Mouse (Mus musculus): ENCODE measurements around the gene Vrk3.
"Not testable (repeated sequence)": the region's sequence is repeated elsewhere in the genome, so short reads cannot be mapped to it uniquely, and the experiment has no call there.

Gene Vrk3

DNA sequence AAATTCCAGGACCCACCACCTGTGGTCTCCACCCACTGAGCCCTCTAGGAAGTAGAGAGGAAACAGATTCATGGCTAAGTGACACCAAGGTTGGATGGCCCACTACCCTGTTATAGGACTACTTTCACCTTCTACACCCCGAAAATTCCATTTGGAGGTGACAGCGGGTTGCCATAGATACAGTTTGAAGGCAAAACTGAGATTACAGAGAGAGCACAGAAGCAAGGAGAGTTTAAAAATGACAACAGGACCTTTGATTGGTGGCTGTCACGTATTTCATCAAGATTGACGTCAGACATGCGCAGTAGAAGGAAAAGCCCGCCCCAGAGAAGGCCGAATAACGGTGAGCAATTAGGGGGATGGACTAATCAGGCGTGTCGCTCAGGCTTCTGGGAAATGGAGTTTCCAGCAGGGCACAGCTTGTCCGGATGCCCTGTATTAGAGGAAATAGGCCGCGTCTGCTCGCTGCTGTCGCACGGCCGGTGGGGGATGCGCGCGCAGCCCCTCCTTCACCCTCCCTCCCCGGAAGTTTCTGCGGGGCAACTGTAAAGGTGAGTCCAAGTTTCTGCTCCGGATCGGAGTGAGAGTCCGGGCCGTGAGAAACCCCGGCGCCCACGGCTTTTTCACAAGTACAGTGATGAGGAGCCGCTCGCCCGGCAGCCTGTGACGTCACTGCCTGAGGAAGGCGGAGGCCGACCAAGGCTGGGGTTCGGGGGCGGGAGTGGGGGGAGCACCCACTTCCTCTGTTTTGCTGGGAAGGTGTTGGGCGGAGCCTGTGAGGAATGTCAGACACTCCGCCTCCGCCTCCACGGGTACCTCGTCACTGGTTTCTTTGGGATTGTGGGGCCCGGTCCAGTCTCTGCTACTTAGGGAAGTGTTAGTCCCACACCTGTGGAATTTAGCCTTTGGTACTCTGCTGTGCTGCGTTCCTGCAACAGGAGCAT, at the start of gene Vrk3:
Gene Vrk3, plus strand, starts transcription at position 313 of the 944 bp plus-strand sequence.
- DNase-seq (ENCODE audit: low spot score in 2 of 2): peak; percentile 75 to 78

DNA sequence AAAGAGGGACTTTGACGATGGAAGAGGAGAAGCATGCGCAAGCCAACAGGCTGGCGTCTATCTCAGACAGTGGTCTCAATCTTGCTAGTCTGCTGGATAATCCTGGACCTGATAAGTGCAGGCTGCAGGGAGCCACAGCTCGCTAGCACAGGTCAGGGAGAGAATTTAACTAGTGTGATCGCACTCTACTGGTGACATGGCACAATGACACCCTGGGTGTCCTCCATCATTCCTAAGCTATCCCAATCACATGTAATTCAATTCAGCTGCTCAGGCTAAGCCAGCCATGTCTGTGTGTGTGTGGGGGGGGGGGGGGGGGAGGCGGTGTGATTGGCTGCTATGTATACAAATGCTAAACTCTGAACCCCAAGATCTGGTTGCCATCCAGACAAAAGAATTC, 46.3 kb upstream of the Vrk3 start:
- DNase-seq (ENCODE audit: low spot score in 2 of 2): no peak

DNA sequence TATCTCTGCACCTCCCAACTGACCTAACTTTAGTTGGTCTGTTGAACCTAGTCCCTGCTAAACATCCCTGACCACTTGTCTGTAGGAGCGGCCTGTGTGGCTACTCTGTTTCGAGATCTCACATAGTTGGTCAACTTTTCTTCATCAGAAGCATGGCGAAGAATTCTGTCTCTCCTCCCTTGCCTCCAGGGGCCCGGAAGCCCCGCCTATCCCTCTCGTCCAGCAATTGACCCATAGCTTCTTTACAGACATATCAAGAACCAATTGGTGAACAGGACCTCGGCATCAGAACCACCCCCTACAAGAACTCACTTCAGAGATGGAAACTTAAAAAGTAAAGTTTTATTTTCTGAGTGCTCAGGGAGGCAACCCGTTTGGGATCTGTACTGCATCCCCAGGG, 45.2 kb upstream of the Vrk3 start:
- no peak for DNase-seq (ENCODE audit: low spot score in 2 of 2)

DNA sequence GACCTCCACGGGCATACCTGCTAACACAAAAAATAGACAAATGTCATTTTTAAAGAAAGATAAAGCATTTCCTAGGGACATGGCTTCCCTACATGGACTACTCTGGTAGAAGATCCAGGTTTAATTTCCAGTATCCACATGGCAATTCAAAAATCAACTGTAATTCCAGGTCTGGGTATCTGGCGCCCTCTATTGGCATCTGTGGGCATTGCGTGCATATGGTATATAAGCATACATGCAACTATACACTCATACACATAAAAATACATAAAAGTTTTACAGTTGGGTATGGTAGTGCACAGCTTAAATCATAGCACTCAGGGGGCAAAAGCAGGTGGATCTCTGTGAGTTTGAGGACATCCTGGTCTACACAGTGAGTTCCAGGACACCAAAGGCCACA, 43.9 kb upstream of the Vrk3 start:
- DNase-seq (ENCODE audit: low spot score in 2 of 2): peak in 1 of 2 experiments; percentile 29

DNA sequence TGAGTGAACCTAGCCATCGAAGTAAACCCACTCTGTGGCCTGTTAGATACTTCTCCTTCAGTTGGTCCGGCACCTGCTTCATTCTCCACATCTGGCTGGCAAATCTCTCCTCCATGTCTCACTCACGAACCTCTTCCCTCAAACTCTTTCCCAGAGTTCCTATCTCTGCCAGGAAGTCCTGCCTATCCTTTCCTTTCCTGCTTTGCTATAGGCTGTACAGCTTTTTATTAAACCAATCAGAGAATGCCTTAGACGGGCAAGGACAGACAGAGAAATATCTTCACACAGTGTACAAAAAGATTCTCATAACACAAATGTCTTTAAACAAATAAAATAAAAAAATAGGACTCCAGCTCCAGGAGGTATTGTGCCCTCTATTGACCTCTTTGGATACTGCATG, 43.1 kb upstream of the Vrk3 start:
- no peak for DNase-seq (ENCODE audit: low spot score in 2 of 2)

DNA sequence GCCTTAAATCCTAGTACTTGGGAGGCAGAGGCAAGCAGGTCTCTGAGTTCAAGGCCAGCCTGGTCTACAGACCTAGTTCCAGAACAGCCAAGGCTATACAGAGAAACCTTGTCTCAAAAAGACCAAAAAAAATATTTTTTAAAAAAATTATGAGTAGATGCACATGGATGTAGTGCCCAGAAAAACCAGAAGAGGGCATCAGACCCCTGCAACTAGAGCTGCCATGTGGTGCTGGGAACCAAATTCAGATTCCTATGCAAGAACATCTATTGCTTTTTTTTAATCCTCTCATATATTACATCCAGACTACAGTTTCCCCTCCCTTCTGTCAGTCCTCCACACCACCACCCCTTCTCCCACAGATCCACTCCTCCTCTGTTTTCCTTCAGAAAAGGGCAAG, 41.9 kb upstream of the Vrk3 start:
- DNase-seq (ENCODE audit: low spot score in 2 of 2): no peak

DNA sequence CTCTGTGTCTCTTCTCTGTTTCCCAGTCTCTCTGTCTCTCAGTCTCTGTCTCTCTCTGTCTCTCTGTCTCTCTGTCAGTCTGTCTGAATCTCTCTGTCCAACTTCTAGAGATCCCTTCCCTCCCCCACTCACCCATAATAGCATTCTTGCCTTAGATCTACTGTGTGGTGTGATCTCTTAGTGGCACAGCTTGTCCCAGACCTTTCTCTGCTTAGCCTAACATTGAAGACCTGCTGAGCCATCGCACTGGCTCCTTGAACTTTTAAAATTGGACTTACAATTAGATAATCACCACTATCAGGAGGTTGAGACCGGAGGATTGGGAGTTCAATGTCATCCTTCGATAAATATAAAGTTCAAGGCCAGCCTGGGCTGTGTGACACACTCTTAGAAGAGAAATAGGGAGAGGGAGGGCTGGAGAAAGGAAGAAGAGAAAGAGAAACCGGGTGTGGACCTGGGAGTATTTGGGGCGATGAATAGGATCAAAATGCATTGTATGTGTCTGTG, 41.0 kb upstream of the Vrk3 start:
- no peak for DNase-seq (ENCODE audit: low spot score in 2 of 2)

DNA sequence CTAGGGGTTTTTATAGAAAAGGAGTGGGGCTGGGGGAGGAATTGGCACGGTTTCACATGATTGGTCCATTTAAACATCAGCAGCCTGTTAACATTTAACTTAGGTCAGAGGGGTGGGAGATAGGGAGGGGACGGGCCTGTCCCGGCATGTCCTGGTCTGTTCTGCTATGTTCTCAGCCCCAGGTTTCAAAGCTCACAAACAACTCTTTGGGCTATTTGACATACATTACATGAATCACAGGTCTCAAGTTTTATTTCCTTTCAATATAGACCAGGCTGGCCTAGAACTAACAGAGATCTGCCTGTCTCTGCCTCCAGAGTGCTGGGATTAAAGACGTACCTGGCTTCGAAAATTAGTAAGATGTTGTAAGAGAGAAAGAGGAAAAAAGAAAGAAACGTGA, 40.1 kb upstream of the Vrk3 start:
- DNase-seq (ENCODE audit: low spot score in 2 of 2): not testable (repeated sequence)

DNA sequence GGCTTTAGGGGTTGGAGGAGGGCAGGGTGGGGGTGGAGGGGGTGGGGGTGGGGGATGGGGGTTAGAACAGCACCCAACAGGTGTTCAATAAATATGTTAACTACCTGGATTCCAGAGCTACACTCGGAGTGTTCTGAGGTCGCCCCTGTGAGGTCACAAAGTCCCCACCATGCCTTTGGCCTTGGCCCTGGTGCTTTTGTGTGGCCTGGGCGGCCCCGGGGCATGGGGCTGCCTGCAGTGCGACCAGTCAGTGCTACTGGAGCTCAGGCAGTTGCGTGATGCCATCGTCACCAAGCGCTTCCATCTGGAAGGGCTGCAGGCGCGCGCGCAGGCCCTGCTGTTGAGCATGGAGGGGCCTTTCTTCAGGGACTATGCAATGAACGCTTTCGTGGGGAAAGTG, 39.6 kb upstream of the Vrk3 start, which contains the start of gene Izumo2:
Gene Izumo2, plus strand, starts transcription at position 169 of the 400 bp plus-strand sequence.
- no peak for DNase-seq (ENCODE audit: low spot score in 2 of 2)

DNA sequence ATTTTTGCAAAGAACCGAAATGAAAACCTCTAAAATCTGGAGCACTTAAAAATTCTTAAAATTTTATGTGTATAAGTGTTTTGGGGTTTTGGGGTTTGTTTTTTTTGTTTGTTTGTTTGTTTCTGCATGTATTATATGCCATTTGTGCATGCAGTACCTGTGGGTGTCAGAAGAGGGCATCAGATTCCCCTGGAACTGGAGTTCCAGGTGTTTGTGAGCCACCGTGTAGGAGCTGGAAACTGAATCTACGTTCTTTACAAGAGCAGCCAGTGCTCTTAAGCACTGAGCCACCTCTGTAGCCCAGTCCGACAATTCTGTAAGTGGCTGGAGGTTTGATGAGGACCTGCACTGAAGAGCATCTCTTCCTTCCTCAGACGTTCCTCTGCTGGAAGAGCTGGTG, 38.3 kb upstream of the Vrk3 start:
- DNase-seq (ENCODE audit: low spot score in 2 of 2): no peak

DNA sequence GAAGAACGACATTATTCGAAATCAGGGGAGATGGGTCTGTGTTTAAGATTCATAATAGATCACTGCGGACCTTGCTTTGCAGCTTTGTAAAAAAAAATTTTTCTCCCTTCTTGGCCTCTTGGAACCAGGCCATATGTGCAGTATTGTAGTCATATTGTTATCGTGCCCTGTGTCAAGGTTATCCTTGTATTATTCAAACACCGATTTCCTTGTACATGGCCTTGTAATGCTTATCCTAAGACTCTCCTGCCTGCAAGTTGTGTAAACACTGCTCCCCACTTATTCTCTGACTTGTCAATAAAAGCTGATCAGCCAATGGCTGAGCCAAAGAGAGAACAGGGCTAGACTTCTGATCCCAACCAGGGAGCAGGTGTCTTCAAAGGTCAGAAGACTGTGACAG, 26.2 kb upstream of the Vrk3 start:
- no peak for DNase-seq (ENCODE audit: low spot score in 2 of 2)

DNA sequence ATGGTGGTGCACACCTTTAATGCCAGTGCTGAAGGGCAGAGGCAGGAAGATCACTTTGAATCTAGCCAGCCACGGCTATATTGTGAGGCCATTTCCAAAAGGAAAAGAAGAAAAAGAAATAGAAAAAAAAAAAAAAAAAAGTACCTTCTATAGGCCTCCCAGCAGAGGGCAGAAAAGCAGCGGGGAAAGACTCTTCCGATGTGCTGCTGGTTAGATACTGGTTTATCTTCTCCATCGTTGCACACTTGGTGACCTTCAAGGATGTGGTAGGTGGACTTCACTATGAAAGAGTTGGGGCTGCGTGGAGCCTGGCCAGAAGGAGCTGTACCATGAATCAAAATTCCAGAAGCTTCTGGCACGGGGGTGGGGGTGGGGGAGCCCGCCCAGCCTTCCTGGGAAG, 23.9 kb upstream of the Vrk3 start:
- no peak for DNase-seq (ENCODE audit: low spot score in 2 of 2)

DNA sequence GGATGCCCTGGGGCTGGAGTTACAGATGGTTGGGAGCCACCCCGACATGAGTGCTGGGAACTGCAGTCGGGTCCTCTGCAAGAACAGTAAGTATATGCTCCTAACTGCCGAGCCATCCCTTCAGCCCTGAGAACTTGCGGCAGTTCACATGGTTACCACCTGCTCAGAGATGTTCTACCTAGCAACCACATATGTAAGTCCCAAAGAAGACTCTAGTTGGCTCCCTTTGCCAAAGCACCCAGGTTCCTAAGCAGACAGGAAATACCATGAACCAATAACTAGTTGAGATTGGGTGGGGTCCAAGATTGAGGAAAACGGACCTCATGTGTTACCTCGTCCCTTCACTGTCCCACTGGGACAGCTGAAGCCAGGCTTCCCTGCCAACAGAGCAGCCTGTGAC, 21.9 kb upstream of the Vrk3 start:
- DNase-seq (ENCODE audit: low spot score in 2 of 2): no peak

DNA sequence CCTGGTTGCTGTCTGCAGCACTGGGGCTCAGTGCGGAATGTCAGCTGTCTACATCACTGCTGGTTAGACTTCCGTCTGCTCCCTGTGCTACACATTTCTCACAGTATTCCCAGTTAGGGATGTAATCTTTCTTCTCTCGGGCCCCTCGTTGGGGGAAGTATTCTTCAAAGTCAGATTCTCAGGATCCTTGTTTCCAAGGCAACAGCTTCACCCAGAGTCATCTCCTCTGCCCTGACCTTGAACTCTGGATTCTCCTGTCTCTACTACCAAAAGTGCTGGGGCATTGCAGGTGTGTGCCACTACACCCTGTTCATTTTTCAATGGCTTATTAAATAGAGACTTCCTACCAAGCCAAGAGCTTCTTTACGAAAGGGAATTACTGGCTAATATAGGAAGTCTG, 21.1 kb upstream of the Vrk3 start:
- DNase-seq (ENCODE audit: low spot score in 2 of 2): no peak

DNA sequence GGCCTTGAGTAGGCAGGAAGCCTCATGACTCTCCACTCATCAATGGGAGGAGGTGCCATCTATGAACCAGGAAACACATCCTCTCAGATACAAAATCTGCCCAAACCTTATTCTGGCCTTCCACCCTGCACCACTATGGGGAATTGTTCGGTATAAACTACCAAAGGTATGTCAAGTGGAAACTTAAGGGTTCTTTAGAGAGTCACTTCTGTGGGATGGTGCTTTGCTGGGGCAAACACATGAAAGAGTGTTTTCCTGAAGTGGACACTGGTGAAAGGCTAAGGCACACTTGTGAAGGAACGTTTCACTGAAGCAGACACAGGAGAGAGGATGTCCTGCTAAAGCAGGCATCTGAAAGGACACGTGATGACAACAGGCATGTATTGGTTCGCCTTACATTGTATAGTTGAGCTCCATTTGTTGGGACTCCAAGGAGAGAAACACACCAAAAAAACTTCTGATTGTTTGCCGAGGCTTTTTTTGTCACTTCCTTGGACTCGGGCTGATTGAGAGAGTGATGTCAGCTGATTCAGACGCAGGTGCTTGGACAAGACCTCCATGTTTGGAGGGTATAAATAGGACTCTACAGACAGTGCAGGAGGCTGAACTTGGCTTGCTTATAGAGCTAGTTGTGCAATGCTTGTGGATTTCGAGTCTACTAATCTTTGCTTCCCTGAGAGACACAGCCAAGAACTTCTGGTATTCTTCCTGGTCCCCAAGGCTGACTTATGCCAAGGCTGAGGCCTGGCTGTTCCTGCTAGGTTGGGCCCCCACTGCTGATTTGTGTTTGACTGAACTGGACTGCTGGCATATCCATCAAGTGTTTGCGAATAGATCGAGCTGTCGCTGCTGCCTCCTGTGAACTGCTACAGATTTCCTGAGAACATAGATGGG, 19.9 kb upstream of the Vrk3 start:
- no peak for DNase-seq (ENCODE audit: low spot score in 2 of 2)

DNA sequence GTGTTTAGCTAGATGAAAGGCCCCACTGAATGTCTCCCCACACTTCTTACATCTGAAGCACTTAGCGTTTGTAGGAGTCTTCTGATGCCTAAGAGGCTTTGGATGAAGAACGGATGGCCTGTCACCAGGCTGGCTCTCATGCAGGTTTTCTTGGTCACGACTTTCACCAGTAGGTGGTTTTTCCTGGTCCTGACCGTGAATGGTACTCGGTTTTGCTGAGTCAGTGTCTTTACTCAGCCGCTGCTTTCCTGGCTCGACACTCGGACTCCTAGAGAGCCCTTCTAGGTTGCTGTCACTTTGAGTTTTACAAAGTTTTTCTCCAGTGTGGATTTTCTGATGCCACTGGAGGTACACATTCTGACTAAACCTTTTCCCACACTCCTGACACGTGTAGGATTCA, 14.5 kb upstream of the Vrk3 start:
- no peak for DNase-seq (ENCODE audit: low spot score in 2 of 2)

DNA sequence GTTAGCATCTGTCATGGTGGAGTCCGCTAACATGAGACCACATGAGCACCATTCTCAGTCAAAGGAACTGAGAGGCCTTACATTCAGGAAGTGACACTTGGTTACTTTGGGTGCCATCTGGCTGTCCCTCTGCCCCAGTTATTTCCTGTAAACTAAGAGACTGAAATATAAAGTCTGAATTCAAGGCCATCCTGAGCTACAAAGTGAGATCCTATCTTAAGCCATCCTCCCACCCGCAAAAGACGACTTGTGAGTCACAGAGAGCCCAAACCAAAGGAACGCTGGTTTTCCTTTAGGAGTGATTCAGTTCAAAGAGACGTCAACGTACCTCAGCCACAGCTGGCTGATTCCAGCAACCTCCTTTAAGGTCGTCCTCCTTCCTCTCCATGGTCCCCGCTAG, 6.9 kb upstream of the Vrk3 start:
- DNase-seq (ENCODE audit: low spot score in 2 of 2): no peak

DNA sequence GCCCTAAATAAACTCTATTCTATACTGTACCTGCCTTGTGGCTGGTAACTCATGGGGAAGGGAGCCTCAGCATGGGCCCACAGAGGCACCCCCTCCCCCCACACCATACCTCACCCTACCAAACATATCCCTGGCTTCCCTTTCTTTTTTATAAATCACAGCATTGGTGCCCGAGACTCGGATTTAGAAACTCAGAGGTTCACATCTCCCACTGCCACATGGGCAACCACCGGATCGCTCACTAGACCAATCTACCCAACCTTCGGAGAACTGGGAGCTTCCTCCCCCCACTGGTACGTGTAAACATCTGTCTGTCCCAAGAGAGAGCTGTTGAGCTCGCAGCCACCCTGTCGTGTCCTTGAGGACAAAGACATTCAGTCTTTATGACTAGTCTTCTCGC, 3.9 kb upstream of the Vrk3 start:
- DNase-seq (ENCODE audit: low spot score in 2 of 2): no peak

DNA sequence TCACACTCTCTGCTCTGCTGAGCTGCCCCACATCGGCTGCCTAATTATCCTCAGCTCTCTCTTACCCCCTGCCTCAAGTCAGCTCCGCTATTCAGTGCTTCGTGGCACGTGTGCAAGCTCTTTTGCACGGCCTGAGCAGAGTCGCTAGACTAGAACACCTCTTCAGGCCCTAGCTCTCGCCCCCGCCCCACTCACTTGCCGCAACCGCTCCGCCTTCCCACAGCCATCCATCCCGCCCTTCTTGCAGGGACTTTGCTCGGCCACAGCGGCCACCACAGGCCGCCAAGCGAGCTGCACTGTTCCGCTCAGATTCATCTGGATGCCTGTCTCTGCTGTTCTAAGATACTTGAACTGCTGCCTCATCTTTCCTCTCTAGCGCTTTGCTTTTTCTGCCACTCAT, 3.1 kb upstream of the Vrk3 start:
- peak; percentile 45 to 51 for DNase-seq (ENCODE audit: low spot score in 2 of 2)

DNA sequence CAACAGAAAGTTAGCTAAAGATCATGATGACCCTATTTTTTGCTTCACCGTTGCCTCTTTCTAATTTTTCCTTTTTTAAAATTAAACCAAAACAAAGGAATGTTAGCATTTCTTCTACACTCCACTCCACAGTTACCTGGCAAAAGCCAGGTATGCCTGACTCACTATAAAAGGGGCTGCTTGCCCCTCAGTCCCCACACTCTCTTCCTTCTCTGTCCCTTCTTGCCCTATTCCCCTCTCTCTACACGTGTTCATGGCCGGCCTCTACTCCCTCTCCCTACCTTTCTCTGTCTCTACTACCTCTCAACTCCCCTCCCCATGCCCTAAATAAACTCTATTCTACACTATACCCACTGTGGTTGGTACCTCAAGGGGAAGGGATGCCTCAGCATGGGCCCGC, 1.1 kb upstream of the Vrk3 start:
- no peak for DNase-seq (ENCODE audit: low spot score in 2 of 2)

DNA sequence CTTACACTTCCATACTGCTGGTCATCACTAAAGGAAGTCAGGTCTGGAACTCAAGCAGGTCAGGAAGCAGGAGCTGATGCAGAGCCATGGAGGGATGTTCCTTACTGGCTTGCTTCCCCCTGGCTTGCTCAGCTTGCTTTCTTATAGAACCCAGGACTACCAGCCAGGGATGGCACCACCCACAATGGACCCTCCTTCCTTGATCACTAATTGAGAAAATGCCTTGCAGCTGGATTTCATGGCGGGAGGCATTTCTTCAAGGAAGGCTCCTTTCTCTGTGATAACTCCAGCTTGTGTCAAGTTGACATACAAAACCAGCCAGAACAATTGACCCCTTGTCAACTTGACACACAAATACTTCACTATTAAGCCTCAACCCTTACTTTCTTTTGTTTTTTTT, 2.7 kb downstream of the Vrk3 start, which contains the start of gene Zfp473:
Gene Zfp473, minus strand, starts transcription at position 101 of the 400 bp plus-strand sequence.
- not testable (repeated sequence) for DNase-seq (ENCODE audit: low spot score in 2 of 2)

DNA sequence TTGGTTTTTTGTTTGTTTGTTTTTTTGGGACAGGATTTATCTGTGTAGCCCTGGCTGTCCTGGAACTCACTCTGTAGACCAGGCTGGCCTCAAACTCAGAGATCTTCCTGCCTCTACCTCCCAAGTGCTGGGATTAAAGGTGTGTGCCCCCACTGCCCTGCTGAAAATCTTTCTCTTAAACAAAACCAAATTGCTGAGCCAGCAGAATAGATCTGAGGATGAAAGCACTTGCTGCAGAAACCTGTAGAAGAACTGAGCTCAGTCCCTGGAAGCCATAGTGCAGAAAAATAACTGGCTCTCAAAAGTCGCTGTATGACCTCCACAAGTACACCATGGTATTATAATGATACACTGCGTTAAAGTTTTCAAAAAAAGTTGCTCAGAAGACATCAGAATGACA, 9.0 kb downstream of the Vrk3 start:
- no peak for DNase-seq (ENCODE audit: low spot score in 2 of 2)
